Mouse (Mus musculus) spleen, embryonic (tissue): ENCODE data around the gene Ctnnal1.

Experiments used
- CTCF ChIA-PET: fragments of 350-600 bp; sonication (Branson Sonifier 250); formaldehyde crosslinking; loops from one replicate; lab custom pipeline; 2022; lab: Charles Lee

The Ctnnal1 gene

DNA sequence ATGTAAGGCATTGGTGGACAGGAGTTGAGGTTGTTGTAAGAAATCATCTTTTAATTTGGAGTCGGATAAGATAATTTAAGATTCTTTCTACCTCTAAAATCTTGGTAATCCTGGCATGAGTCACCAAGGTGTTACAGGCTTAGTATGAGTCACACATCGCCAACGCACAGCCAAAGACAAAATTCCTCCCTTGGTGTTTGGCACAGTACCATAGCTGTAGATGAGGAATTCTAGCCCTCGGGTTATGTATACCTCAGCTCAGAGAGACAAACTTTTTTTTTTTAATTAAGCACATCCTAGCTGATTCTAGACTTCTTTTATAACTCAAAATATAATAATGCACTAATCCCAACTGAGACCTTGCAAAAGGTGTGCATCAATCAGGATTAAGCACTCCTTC lies 972 bp downstream of the Ctnnal1 start:
- CTCF ChIA-PET = no interaction called here

GRCm38 (mm10) chr4:56861551-56861950 lies 3.4 kb downstream of the Ctnnal1 start:
- CTCF ChIA-PET = no interaction called here

- CTCF ChIA-PET = no interaction called here
Observed at GRCm38 (mm10) chr4:56858733-56859132, 6.3 kb downstream of the Ctnnal1 start.

GRCm38 (mm10) chr4:56856371-56856949 lies 8.5 kb downstream of the Ctnnal1 start:
- CTCF ChIA-PET = no interaction called here

- CTCF ChIA-PET = no interaction called here
Observed at GRCm38 (mm10) chr4:56855935-56856334, 9.1 kb downstream of the Ctnnal1 start.

DNA sequence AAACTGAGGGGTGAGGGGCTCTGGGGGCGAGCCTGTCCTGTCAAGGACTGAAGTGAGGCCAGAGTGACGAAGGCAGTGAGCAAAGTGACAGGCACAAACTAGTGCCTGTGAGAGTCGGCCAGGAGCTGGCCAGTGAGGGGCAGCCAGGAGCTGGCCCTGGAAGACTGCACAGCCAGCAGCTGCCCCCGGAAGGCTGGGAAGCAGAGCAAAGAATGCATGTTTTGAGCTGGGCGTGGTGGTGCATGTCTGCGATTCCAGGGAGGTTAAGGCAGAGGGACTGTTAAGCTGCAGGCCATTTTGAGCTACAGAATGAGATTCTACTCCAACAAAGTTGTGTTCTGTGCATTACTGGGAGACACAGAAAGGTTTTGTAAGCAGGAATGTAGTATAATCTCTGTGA lies 14.3 kb downstream of the Ctnnal1 start:
- CTCF ChIA-PET = no interaction called here

- CTCF ChIA-PET = no interaction called here
Observed at GRCm38 (mm10) chr4:56848044-56848443, 16.9 kb downstream of the Ctnnal1 start.

GRCm38 (mm10) chr4:56847400-56847799 lies 17.6 kb downstream of the Ctnnal1 start:
- CTCF ChIA-PET = no interaction called here

DNA sequence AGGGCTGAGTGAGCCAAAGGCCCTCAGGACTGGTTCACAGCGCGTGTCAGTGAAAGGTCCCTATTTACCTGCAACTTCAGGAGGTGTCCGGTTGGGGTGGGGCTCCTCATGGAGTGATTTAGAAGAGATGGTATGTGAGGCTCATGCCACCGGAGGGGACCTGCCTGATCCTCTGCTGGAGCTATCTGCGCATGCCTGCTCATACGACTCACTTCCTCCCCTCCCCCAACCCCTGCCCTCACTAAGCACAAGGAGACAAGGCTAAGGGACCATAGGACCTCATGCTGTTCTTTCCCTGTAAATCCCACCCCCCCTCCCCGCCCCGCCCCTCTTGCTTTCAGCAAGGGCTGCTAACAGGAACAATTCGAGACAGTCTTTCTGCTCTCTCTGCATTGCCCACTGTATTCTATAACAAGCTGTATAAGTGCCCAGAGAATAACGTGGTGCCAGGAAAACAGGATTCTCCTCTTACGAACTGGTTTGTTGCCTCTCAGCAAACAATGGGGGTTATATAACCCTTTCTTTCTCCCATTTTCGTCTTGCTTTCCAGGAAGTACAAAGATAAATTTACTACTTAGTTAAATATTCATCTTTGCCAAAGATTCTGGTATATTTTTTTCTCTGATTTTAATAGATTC lies 19.0 kb downstream of the Ctnnal1 start:
- CTCF ChIA-PET = interaction anchor here (0.6 kb wide), 2 partner anchors 20 to 61 kb away, joined by 3 to 8 read pairs; no protein-coding TSS in a partner anchor

- CTCF ChIA-PET = interaction anchor here (0.6 kb wide), 1 partner anchor 17 kb away, joined by 3 read pairs; no protein-coding TSS in a partner anchor
Observed at GRCm38 (mm10) chr4:56844911-56845310, 20.1 kb downstream of the Ctnnal1 start.

DNA sequence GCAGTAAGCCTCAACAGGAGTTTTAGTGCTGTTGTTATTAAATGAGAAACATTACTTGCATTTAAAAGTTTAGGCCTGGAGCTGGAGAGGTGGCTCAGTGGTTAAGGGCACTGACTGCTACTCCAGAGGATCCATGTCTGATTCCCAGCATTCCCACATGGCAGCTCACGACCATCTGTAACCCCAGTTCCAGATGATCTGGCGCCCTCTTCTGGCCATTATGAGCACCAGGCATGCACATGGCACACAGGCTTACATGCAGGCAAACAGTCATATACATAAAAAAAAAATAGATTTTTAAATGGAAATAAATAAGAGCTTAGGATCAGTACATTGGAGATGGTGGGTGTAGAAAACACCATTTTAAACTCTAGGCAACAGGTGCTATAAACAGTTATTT lies 21.0 kb downstream of the Ctnnal1 start:
- CTCF ChIA-PET = no interaction called here

DNA sequence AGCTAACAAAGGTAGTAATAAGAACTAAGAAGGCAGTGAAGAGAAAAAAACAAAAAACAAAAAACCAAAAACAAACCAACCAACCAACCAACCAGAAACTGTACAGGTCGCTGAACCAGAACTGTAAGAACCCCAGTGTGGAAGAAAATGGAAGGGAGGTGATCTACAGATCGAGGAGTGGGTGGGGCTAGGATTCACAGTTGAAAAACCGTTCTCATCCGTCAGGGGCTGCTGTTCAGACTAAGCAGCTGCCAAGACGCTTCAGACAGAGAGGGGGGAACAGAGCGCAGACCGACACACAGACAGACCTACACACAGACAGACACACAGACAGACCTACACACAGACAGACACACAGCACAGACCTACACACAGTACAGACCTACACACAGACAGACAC lies 22.5 kb downstream of the Ctnnal1 start:
- CTCF ChIA-PET = no interaction called here

- CTCF ChIA-PET = no interaction called here
Observed at GRCm38 (mm10) chr4:56840297-56840696, 24.7 kb downstream of the Ctnnal1 start.

DNA sequence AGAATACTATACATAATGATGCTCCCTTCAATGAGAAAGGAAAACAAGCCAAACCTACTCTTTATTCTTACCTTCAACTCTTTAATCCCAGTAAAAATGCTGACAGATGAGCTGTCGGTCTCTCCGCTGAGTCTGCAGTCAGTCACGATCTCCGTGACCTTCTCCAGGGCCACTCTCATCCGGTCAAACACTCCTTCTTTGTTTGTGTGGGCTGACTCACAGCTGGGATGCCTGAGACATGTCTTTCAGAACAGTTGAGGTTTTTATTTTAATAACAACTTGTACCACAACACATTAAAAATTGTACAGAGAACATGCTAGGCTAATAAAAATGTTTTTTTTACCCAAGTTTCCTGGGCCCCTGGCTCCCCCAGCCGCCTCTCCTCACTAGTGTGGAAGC lies 27.3 kb downstream of the Ctnnal1 start:
- CTCF ChIA-PET = no interaction called here

DNA sequence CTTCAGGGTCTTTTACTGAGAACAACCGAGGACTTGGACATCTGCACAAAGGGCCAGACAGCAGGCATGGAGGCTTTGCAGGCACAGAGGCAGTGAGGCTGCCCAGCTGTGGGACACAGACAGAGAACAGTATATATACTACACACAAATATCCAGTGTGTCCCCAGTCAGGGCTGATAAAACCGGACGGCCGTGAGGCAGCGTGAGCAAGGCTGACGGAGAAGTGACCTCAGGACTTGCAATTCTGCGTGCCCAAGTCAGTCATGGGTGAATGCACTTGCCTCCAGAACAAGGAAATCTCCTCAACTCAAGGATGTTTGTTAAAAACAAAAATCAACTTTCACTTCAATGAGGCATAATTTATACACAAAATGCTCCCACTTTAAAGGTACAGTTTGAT lies 33.0 kb downstream of the Ctnnal1 start:
- CTCF ChIA-PET = no interaction called here

- CTCF ChIA-PET = no interaction called here
Observed at GRCm38 (mm10) chr4:56831013-56831609, 33.9 kb downstream of the Ctnnal1 start.

DNA sequence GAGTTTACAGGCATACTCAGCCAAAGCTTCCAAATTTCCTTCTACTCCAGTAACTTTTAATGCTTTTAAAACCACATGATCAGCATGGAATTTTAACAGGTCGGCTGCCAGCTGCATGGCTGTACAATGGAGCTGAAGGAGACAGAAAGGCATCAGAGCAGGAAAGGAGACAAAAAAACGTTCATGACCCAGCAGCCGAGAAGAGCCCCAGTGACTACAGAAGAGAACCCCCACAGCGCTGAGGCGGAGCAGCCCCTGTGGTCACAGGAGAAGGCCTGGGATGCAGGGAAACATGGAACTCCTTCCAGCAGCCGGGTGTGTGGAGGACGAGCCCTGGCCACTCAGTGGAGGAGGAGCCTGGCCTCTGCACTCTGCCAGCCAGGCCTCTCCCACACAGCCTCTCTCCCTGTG lies 35.5 kb downstream of the Ctnnal1 start:
- CTCF ChIA-PET = no interaction called here

- CTCF ChIA-PET = no interaction called here
Observed at GRCm38 (mm10) chr4:56828932-56829331, 36.1 kb downstream of the Ctnnal1 start.

DNA sequence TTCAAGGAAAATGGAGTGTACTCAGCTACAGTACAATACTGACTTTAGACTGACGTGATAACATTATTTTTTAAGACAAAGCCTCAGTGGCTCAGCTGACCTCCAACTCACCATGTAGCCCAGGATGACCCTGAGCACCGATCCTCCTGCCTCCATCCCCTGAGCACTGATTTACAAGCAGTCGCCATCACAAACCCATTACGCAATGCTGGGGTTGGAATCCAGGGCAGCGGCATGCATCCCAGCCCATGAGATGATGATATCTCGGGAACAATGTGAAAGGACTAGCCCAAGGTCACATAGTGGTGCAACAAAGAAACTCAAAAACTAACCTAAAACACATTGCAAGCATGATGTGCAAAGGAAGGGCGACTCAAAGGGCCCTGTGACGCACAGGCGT lies 40.8 kb downstream of the Ctnnal1 start:
- CTCF ChIA-PET = no interaction called here

- CTCF ChIA-PET = no interaction called here
Observed at GRCm38 (mm10) chr4:56820017-56820550, 44.9 kb downstream of the Ctnnal1 start.

DNA sequence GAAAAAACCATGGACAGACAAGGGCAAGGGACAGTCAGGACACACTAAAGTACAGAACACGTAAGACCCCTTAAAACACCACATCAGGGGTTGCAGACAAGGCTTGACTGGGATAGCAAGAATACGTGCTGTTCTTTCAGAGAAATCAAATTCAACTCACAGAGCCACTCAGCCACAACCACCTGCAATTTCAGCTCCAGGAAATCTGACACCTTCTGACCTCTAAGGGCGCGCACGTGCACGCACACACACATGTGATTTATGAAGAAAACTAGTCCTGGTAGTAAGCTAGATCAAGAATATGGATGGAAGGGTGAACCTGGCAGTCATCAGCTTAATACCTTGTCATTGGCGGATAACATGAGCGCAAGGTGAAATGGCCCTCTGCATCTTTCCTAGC lies 49.9 kb downstream of the Ctnnal1 start:
- CTCF ChIA-PET = no interaction called here

GRCm38 (mm10) chr4:56812096-56812495 lies 52.9 kb downstream of the Ctnnal1 start:
- CTCF ChIA-PET = no interaction called here

DNA sequence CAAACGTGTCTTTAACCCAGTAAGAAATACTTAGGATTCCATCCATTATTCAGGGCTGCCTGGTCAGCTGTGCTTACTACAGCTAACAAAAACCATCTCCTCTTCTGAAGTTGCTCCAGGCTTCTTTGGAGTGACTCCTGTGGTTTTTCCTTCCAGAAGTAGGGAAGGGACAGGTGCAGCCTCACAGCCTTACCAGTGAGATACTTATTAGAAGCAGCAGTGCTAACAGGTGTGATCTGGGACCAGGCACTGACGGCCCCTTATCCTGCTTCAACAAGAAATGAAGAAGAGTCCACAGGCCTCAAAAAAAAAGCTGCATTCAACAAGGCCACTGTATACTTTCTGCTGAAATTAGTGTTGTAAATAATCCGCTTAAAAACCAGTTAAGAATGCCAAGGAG lies 53.3 kb downstream of the Ctnnal1 start:
- CTCF ChIA-PET = no interaction called here
